Mouse (Mus musculus): ENCODE results near the gene Kcnh6. TPM values are rescaled to one million over a fixed set of nuclear protein-coding genes. Genes with fewer than 3 reads are reported as not detected.
"Not testable (repeated sequence)": the region's sequence is repeated elsewhere in the genome, so short reads cannot be mapped to it uniquely, and the experiment has no call there.

Kcnh6 gene
- total RNA-seq, 2 experiments from 2014 or later = not detected

- ATAC-seq (replicated peaks; ENCODE audit: low FRiP score, poor library complexity, severe bottlenecking) = no peak
These were observed 2.0 kb upstream of the Kcnh6 start for GRCm38 (mm10) chr11:106005970-106006369.

GRCm38 (mm10) chr11:106012711-106013110 lies 4.8 kb downstream of the Kcnh6 start:
- ATAC-seq (replicated peaks; ENCODE audit: low FRiP score, poor library complexity, severe bottlenecking) = no peak

GRCm38 (mm10) chr11:106013556-106014225 lies 5.8 kb downstream of the Kcnh6 start:
- ATAC-seq (replicated peaks; ENCODE audit: low FRiP score, poor library complexity, severe bottlenecking) = no peak

DNA sequence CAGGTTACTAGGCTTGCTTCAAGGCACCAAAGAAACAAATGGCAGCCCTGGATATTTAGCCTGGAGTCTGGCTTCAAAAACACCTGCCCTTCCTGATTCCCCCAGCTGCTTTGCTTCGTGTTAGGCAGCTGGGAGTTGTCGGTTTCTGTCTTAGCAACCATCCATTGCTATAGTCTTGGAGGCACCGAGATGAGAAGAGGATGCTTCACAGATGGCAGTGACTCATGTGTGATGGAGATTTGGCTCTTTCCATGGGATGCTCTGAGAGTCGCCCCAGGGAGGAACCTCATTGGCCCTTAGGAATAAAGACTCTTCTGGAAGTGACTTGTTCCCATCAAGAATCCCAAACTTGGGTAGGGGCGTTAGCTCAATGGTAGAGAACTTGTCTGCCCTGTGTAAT lies 8.5 kb downstream of the Kcnh6 start:
- ATAC-seq (replicated peaks; ENCODE audit: low FRiP score, poor library complexity, severe bottlenecking) = no peak

DNA sequence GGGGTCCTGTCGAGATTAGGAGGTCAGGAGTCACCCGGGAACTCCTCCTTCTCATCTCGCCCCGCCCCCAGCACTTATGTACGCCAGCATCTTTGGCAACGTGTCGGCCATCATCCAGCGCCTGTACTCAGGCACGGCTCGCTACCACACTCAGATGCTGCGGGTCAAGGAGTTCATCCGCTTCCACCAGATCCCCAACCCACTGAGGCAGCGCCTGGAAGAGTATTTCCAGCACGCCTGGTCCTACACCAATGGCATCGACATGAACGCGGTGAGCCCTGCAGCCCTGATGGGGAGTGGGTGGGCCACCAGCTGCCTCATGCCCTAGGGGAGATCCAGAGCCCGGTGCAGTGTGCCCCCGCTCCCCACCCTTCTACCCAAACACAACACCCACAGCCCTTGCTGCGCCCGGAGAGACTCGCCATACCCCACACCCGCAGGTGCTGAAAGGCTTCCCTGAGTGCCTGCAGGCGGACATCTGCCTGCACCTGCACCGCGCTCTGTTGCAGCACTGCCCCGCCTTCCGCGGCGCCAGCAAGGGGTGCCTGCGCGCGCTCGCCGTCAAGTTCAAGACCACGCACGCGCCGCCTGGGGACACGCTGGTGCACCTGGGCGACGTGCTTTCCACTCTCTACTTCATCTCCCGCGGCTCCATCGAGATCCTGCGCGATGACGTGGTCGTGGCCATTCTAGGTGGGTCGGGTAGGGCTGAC lies 12.3 kb downstream of the Kcnh6 start:
- no peak for ATAC-seq (replicated peaks; ENCODE audit: low FRiP score, poor library complexity, severe bottlenecking)

DNA sequence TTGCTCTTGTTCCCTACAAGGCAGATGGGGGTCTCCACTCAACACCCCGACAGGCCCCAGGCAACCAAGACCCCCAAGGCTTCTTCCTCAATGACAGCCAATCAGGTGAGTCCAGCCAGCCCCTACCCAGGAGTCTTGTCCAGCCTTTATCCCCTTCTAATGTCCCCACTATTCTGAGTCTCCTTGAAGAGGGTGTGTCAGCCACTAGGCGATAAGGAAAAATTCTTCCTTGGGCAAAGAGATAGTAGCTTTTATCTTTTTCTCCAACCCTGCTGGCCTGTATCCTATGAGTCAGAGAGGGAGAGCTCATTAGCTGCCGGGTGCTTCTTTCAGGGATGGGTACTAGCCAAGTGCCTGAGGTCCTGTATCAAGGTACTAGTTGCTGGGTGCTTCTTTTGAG lies 17.9 kb downstream of the Kcnh6 start:
- 0 out of 2 replicates have a peak, but pooled peaks have one; percentile 40 for ATAC-seq (replicated peaks; ENCODE audit: low FRiP score, poor library complexity, severe bottlenecking)

- peak; percentile 73 for ATAC-seq (replicated peaks; ENCODE audit: low FRiP score, poor library complexity, severe bottlenecking)
These were observed 18.7 kb downstream of the Kcnh6 start for GRCm38 (mm10) chr11:106026465-106027151.

DNA sequence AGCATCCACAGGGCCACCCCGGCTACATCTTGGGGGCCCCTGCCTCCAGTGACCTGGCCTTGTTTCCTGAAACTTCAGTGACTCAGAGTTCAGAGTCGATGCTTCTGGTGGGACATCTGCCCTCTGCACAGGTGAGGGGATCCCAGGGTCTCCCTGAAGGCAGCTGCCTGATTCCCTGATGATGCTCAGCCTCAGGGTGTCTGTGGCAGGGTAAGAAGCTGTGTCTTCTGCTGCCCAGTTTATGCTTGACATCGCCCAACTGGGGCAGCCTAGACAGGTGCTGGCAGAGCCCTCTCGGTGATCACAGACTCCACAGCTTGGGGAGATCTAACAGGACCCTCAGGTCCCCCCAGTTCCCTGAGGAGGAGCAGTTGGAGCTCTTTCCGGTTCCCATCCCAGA lies 19.7 kb downstream of the Kcnh6 start:
- ATAC-seq (replicated peaks; ENCODE audit: low FRiP score, poor library complexity, severe bottlenecking) = no peak; the same call in 1 of the 2 replicates

DNA sequence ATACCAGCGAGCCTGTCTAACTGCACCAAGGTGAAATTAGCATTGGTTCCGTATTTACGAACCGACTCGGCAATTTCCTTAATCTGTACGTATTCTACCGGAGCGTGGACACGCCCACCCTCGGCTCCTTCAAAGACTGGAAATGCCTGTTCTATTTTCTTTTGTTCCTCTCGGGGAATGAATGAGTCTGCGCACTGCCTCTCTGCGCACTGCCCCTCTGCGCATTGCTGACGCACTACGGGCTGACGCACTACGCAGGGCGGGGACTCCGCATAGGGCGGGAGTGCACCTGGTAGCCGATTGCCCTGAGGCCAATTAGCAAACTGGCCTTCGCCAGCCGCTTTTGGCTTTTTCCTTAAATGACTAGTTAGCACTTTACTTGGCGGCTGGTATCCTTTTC lies 24.1 kb downstream of the Kcnh6 start:
- ATAC-seq (replicated peaks; ENCODE audit: low FRiP score, poor library complexity, severe bottlenecking) = not testable (repeated sequence)

GRCm38 (mm10) chr11:106033491-106033919 lies 25.6 kb downstream of the Kcnh6 start:
- peak; percentile 40 for ATAC-seq (replicated peaks; ENCODE audit: low FRiP score, poor library complexity, severe bottlenecking)

GRCm38 (mm10) chr11:106034986-106035385 lies 27.1 kb downstream of the Kcnh6 start:
- no peak for ATAC-seq (replicated peaks; ENCODE audit: low FRiP score, poor library complexity, severe bottlenecking)

DNA sequence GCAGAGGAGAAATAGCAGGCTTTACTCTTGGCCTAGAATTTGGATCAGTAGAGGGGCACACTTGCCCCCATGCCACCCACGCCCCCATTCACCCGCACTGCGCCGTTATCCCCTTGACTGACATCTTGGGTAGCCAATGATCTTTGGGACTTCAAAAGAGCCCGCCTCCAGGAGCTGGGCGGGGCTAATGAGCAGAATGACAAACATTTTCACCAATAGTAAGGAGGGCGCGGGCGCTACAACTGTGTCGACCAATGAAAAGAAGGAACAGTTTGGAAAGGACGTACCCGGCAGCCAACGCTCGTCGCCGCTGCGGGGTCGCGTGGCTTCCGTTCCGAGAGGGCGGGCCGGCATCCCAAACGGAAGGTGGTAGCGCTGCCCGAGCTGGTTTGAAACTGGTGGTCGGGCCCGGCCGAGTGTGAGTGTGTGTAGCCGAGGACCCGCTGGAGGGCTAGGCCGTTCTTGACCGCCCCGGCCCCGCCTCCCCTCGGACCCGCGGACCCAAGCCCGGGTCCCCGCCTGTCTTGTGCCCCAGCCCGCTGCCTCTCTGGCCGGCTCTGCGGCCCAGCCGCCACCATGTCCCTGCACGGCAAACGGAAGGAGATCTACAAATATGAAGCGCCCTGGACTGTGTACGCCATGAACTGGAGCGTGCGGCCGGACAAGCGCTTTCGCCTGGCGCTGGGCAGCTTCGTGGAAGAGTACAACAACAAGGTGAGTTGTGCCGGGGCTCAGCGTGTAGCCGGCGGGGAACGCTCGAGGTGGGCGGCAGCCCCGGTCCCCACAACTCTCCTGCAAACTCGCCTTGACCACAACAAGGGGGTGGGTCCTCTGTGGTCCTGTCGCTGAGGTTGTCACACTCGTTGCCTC lies 28.9 kb downstream of the Kcnh6 start, which contains the start of gene Dcaf7:
Gene Dcaf7 (plus strand): TSS at position 325 of the 870 bp plus-strand sequence.
- peak; percentile 96 for ATAC-seq (replicated peaks; ENCODE audit: low FRiP score, poor library complexity, severe bottlenecking)

- no peak for ATAC-seq (replicated peaks; ENCODE audit: low FRiP score, poor library complexity, severe bottlenecking)
These were observed 29.5 kb downstream of the Kcnh6 start for GRCm38 (mm10) chr11:106037418-106037751.

DNA sequence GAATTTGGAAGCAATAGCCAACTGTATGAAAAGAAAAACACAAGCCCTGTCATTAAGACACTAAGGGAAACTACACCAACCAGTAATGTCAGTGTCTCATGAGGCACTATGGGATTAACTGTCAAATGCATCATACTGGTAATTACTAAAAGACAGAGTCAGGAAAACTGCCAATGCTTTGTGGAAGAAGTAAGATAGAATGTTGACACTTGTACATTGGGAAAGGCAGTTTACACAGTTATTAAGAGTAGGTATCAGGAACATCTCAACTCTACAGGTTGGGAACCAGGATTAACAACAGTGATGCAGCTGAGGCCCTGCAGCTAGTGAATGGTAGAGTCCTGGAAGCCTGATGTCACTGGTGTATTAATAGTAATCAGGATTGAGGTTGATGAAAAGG lies 36.4 kb downstream of the Kcnh6 start:
- no peak for ATAC-seq (replicated peaks; ENCODE audit: low FRiP score, poor library complexity, severe bottlenecking)

DNA sequence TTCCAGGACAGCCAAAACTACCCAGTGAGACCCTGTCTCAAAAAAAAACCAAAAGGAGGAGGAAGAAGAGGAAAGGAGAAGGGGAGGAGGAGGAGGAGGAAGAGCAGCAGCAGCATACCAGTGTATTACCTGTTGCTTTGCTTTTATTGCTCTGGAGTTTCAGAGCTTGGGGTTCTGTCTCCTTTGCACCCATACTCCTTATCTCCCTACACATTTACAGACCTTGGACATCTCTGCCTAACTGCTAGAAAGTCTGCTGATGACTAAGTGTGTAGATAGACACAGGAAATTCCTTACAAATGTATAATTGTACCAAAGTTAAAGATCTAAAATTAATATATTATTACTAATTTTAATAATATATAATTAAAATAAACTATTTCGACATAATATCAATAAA lies 37.3 kb downstream of the Kcnh6 start:
- no peak for ATAC-seq (replicated peaks; ENCODE audit: low FRiP score, poor library complexity, severe bottlenecking)

DNA sequence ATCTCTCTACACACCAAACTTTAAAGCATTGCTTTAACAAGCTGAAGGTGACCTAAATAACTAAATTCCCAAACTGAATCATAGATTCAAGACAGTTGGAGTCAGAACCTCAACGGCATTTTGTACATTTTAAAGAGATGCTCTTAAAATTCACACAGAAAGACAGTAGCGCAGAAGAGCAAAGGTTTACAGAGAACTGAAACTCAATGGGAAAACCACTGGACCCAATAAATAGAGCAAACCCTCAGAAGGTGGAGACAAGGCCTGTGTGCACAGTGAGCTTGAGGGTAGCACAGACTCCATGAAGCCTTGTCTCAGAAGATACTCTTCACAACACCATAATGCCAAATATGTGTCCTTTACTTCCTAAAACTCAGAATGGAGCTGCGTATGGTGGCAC lies 37.9 kb downstream of the Kcnh6 start:
- ATAC-seq (replicated peaks; ENCODE audit: low FRiP score, poor library complexity, severe bottlenecking) = no peak

DNA sequence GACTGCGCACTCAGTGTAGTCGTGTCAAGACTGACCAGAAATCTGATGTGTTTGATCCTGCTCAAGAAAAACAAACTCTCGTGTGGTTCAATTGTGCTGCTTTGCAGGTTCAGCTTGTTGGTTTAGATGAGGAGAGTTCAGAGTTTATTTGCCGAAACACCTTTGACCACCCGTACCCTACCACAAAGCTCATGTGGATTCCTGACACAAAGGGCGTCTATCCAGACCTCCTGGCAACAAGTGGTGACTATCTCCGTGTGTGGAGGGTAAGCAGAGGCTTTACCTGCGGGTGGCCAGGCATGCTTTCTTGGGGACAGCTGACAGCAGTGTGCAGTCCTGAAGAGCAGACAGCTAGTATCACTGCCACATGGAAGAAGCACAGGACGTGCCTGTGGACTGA lies 38.7 kb downstream of the Kcnh6 start:
- no peak for ATAC-seq (replicated peaks; ENCODE audit: low FRiP score, poor library complexity, severe bottlenecking)

DNA sequence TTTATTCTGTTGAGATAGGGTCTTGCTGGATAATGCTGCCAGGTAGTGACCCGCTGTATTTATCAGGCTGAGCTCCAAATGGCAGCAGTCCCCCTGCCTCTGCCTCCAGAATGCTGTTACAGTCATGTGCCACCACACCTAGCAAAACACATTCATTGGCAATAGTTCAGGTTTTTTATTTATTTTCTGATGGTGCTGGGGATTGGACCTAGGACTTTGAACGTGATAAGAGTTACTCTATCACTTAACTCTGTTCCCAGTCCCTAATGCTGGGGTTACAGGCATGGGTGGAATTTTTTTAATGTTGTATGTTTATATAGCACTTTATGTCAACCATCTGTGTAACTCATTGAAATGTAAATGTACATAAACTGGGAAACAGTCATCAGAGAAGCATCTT lies 46.0 kb downstream of the Kcnh6 start:
- ATAC-seq (replicated peaks; ENCODE audit: low FRiP score, poor library complexity, severe bottlenecking) = no peak

DNA sequence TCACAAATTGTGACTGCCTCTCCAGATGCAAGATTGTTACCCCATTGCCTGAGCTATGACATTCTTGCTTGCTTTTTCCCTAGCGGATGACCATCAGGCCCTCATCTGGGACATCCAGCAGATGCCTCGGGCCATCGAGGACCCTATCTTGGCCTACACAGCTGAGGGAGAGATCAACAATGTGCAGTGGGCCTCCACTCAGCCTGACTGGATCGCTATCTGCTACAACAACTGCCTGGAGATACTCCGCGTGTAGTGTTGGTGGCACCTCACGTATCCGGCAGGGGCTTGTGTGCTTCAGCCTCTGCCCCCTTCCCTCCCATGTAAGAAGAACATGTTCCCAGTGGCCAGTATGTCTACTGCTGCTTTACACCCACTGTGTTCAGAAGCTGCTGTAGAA lies 46.7 kb downstream of the Kcnh6 start:
- no peak for ATAC-seq (replicated peaks; ENCODE audit: low FRiP score, poor library complexity, severe bottlenecking)

DNA sequence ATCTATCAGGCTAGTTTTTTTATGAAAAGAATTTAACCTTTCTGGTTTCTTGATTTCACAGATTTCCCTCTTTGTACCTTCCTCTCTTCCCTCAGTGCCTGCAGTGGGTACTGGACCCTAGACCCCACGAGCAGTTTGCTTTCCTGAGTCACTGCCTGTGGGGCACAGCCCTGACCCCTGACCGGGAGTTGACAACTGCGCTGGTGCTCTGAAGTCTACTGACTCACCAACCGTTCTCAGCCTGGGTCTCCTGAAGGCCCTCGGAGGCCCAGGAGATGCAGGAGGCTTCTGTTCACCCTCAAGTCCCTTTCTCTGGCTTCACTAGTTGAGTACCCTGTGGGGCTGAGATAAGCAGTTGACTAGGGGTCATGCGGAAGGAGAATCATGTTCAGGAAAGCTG lies 47.4 kb downstream of the Kcnh6 start:
- ATAC-seq (replicated peaks; ENCODE audit: low FRiP score, poor library complexity, severe bottlenecking) = no peak
